Mouse (Mus musculus): ENCODE results near the gene Ccdc186. TPM values are rescaled to one million over a fixed set of nuclear protein-coding genes. Genes with fewer than 3 reads are reported as not detected.
"Not testable (repeated sequence)": the region's sequence is repeated elsewhere in the genome, so short reads cannot be mapped to it uniquely, and the experiment has no call there.

Ccdc186 gene
- polyA plus RNA-seq, 1 experiment from 2014 or later: 14.4 TPM

DNA sequence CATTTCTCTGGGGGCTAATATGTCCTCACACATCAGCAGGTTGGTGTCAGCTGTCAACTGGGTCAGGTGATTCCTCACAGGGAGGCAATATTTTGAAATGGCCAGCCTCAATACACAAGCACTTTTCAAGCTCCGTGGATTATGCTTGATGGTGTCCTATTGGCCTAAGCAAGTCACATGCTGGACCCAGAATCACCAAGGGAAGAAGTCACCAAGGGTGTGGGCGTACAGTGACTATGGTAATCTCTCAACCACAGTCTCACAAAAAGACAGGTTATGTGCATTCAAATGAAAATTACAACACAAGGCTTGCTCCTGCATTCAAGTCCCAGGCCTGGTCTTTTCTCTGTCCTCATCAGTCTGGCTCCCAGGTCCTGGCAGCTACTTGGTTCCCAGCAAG lies 60.3 kb downstream of the Ccdc186 start:
- no peak overlapping the region for H3K4me3 ChIP-seq
- H3K4me1 ChIP-seq: no peaks in the 10 kb centered on the region
- WGBS: 80% methylated on average over 2 of the region's 2 CpGs
- no peaks in the 10 kb centered on the region for H3K27me3 ChIP-seq (ENCODE audit: poor library complexity, severe bottlenecking)
- H3K27ac ChIP-seq: no peak overlapping the region
- no peak for DNase-seq (ENCODE audit: extremely low spot score, low spot score)
- no peaks in the 10 kb centered on the region; the same call in 1 of the 2 replicates for H3K9me3 ChIP-seq
- no peaks in the 10 kb centered on the region for H3K36me3 ChIP-seq (replicated peaks)

GRCm38 (mm10) chr19:56761096-56761495 lies 60.9 kb downstream of the Ccdc186 start:
- Histone ChIP-seq H3K4me3 (no peak overlapping the region), H3K27ac (no peak overlapping the region), H3K4me1 (no peaks in the 10 kb centered on the region), H3K36me3 (replicated peaks) (no peaks in the 10 kb centered on the region), H3K27me3 (ENCODE audit: poor library complexity, severe bottlenecking) (no peaks in the 10 kb centered on the region), H3K9me3 (no peaks in the 10 kb centered on the region)
- DNase-seq (ENCODE audit: extremely low spot score, low spot score): no peak
- WGBS: 91% methylated on average over 5 of the region's 5 CpGs

DNA sequence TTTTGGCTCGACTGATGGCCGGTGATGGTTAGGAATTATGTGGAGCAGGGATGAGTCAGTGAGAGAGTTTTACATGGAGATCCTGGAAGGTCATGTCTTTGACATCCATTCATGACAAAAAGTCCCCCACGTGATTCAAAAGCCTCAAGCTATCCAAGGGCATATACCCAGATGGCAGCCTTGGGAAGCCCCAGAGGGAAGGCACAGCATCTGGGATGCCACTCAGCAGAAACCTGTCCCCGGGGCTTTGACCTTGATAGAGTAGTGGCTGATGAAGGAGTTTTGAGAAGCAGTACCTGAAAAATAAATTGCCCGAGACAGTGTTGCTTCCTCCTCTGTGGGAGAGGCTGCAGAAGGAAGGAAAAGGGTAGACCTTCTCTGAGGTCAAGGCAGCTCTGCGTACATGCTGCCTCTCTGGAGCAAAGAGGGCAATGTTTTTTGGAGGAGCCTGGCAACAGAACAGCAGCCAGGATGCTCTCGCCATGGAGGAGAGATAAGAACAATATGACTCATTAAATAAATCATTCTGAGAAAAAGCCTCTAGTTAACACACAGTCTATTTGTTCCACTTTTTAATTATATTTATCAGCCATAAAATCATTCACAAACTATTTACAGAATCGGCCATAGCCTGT lies 61.6 kb downstream of the Ccdc186 start:
- WGBS: 89% methylated on average over 8 of the region's 8 CpGs

DNA sequence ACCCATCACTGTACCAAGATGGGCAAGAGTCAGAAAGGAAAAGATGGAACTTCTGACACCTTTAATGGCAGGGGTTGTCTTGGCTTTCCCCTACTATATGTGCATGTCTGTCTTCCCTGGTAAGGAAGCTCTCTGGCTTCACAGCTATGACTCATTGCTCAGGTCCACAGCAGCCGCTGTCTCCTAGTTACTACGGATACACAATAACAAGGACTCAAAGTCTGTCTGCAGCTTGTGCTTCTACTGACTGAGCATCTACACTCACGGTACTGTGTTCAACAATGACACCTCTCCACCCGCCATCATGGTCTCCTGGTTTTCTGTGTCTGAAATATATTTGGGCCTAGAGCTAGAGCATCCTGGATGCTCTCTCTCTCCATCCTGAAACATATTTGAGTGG lies 62.2 kb downstream of the Ccdc186 start:
- H3K4me3 ChIP-seq: no peak overlapping the region
- DNase-seq (ENCODE audit: extremely low spot score, low spot score): no peak
- H3K27me3 ChIP-seq (ENCODE audit: poor library complexity, severe bottlenecking): no peaks in the 10 kb centered on the region
- no peak overlapping the region for H3K27ac ChIP-seq
- H3K4me1 ChIP-seq: no peaks in the 10 kb centered on the region
- no peaks in the 10 kb centered on the region for H3K36me3 ChIP-seq (replicated peaks)
- WGBS: 94% methylated on average over 4 of the region's 4 CpGs
- H3K9me3 ChIP-seq: no peaks in the 10 kb centered on the region

More for the DNA sequence above, 61.6 kb downstream of the Ccdc186 start:
- H3K36me3 ChIP-seq (replicated peaks): no peaks in the 10 kb centered on the region
- no peaks in the 10 kb centered on the region for H3K9me3 ChIP-seq
- DNase-seq (ENCODE audit: extremely low spot score, low spot score): no peak
- no peaks in the 10 kb centered on the region for H3K4me1 ChIP-seq
- no peak overlapping the region for H3K27ac ChIP-seq
- H3K4me3 ChIP-seq: no peak overlapping the region
- no peaks in the 10 kb centered on the region for H3K27me3 ChIP-seq (ENCODE audit: poor library complexity, severe bottlenecking)

- Histone ChIP-seq H3K27ac (no peak overlapping the region), H3K4me1 (no peaks in the 10 kb centered on the region), H3K9me3 (no peaks in the 10 kb centered on the region), H3K4me3 (no peak overlapping the region), H3K27me3 (ENCODE audit: poor library complexity, severe bottlenecking) (no peaks in the 10 kb centered on the region), H3K36me3 (replicated peaks) (no peaks in the 10 kb centered on the region)
- DNase-seq (ENCODE audit: extremely low spot score, low spot score): no peak
- WGBS: 90% methylated on average over 2 of the region's 2 CpGs
These were observed 63.7 kb downstream of the Ccdc186 start for GRCm38 (mm10) chr19:56758311-56758710.

DNA sequence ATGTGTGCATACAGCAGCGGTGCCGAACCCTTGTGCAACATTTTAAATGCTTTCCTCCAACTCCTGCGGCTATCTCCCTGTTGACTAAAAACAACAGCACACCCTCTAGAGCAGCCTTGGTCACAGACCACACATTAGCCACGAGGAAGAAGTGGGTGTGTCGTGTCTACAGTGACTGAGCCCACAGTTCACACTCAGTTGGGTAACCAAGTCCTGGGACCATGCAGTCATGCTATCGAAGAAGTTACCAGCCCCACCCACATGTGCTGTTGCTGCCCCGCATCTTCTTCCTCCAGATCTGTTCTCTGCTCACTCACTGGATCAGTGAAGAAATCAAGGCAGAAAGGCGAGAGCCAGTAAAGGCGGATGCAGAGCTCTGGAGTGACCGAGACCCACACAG lies 65.6 kb downstream of the Ccdc186 start:
- H3K9me3 ChIP-seq: no peaks in the 10 kb centered on the region
- H3K4me1 ChIP-seq: no peaks in the 10 kb centered on the region
- WGBS: 89% methylated on average over 10 of the region's 10 CpGs
- no peak for DNase-seq (ENCODE audit: extremely low spot score, low spot score)
- no peak overlapping the region for H3K27ac ChIP-seq
- no peaks in the 10 kb centered on the region for H3K27me3 ChIP-seq (ENCODE audit: poor library complexity, severe bottlenecking)
- H3K4me3 ChIP-seq: no peak overlapping the region
- H3K36me3 ChIP-seq (replicated peaks): no peaks in the 10 kb centered on the region

GRCm38 (mm10) chr19:56754456-56754855 lies 67.5 kb downstream of the Ccdc186 start:
- DNase-seq (ENCODE audit: extremely low spot score, low spot score); H3K27ac ChIP-seq; H3K27me3 ChIP-seq (ENCODE audit: poor library complexity, severe bottlenecking); H3K9me3 ChIP-seq; H3K36me3 ChIP-seq (replicated peaks); H3K4me3 ChIP-seq: not testable (repeated sequence)
- 90% methylated on average over 2 of the region's 2 CpGs for WGBS
- peaks cover 16% of the 10 kb centered on the region for H3K4me1 ChIP-seq

DNA sequence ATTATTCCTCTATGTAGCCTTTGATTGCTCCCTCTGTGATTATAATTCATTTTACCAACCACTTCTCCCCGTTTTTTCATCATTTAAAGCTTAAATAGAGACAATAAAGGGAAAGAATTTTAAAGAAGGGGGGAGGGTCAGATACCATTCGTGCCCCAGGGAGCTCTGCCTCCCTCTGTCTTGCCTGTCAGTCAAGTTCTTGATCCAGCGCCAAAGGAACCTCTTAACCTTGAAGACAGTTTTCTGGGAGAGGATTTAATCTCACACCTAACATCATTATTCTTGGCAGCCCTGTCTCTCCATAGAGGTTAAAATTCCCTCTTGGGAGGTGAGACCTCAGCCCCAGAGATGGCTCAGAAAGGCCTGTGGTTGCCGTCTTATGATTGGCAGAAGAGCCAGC lies 71.3 kb downstream of the Ccdc186 start:
- peaks cover 28% of the 10 kb centered on the region for H3K4me1 ChIP-seq
- H3K9me3 ChIP-seq: no peaks in the 10 kb centered on the region
- H3K4me3 ChIP-seq: no peak overlapping the region
- WGBS: 65% methylated on average over 4 of the region's 4 CpGs
- no peaks in the 10 kb centered on the region for H3K27me3 ChIP-seq (ENCODE audit: poor library complexity, severe bottlenecking)
- DNase-seq (ENCODE audit: extremely low spot score, low spot score): no peak
- H3K27ac ChIP-seq: no peak overlapping the region
- no peaks in the 10 kb centered on the region for H3K36me3 ChIP-seq (replicated peaks)

DNA sequence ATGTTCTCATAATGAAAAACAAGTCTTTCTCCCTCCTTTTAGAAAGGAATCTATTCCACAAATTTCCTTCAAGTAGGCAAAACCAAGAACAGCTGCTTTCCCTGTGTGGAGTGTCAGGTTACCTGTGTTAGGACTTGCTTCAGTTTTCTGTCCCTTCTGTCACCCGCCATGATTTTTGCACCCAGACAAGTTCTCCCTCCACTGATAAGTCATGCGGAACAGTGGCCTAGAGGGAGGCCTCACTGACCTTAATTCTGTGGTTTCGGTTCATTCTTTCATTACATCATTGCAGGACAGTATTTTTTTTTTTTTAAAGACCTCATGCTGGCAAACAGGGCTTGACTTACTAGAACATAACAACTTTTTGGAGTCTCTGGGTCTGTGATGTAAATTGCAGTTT lies 72.6 kb downstream of the Ccdc186 start:
- H3K27ac ChIP-seq: no peak overlapping the region
- DNase-seq (ENCODE audit: extremely low spot score, low spot score): no peak

DNA sequence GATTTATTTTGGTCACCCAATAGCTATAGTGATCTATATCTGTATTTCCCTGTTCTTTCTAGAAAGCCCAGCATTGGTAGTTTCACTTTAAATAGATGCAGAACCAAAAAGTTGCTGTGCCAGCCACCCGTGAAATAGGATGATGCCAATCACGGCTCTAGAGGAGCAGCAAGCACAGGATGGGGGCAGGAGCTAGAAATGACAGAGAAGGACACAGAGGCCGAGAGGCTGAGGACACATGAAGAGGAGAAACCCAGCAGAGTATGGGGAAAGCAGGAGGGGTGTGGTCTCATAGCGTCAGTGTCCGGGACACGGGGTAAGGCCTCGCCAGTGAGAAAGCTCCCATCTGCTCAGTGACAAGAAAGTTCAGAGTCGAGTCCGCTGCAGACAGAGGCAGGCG lies 74.1 kb downstream of the Ccdc186 start:
- no peak overlapping the region for H3K27ac ChIP-seq
- peaks cover 46% of the 10 kb centered on the region for H3K4me1 ChIP-seq
- 79% methylated on average over 10 of the region's 10 CpGs for WGBS
- DNase-seq (ENCODE audit: extremely low spot score, low spot score): no peak
- H3K27me3 ChIP-seq (ENCODE audit: poor library complexity, severe bottlenecking): no peaks in the 10 kb centered on the region
- H3K36me3 ChIP-seq (replicated peaks): no peaks in the 10 kb centered on the region
- no peaks in the 10 kb centered on the region for H3K9me3 ChIP-seq
- H3K4me3 ChIP-seq: no peak overlapping the region

More for the DNA sequence above, 72.6 kb downstream of the Ccdc186 start:
- H3K4me3 ChIP-seq: no peak overlapping the region
- 41% methylated on average over 3 of the region's 3 CpGs for WGBS
- H3K36me3 ChIP-seq (replicated peaks): no peaks in the 10 kb centered on the region
- H3K27me3 ChIP-seq (ENCODE audit: poor library complexity, severe bottlenecking): no peaks in the 10 kb centered on the region
- no peaks in the 10 kb centered on the region for H3K9me3 ChIP-seq
- peaks cover 42% of the 10 kb centered on the region for H3K4me1 ChIP-seq

DNA sequence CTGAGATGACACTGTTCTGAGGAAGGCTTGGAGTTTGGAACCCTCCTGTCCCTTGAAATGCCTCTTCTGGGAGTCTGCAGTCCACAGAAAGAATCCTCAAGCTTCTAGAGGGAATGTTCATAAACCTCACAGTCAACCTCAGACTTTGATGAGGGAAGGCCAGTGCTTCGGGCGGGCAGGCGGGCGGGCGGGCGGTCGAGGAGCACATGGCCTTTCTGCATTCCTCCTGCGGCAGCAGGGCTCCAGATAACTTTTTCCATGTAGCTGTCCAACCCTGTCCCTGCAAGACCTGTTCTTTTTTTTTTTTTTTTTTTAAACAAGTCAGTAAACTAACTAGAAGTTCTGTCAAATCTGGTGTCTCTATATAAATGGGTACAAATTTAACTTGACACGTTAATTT lies 75.4 kb downstream of the Ccdc186 start:
- no peak overlapping the region for H3K4me3 ChIP-seq
- H3K9me3 ChIP-seq: no peaks in the 10 kb centered on the region
- DNase-seq (ENCODE audit: extremely low spot score, low spot score): no peak
- no peaks in the 10 kb centered on the region for H3K36me3 ChIP-seq (replicated peaks)
- no peak overlapping the region for H3K27ac ChIP-seq
- 92% methylated on average over 9 of the region's 9 CpGs for WGBS
- H3K27me3 ChIP-seq (ENCODE audit: poor library complexity, severe bottlenecking): no peaks in the 10 kb centered on the region
- peaks cover 50% of the 10 kb centered on the region for H3K4me1 ChIP-seq

DNA sequence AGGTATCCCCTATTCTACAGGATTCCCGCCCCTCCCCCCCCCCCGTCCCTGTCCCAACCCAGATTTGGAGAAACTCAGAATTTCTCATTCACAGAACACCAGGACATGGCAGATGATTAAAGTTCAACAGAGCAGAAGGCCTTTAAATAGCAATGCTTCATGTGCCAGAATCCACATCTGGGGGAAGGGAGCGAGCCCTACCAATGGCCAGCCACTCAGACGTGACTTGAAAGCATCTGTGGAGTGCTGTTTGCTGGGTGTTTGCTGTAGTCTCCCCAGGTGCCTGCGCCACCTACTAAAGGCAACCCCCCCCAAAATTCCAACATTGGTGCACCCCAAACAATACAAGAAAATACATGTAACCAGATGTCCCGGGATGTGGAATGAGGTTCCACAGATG lies 76.5 kb downstream of the Ccdc186 start:
- Histone ChIP-seq H3K36me3 (replicated peaks) (no peaks in the 10 kb centered on the region), H3K4me3 (no peak overlapping the region), H3K9me3 (no peaks in the 10 kb centered on the region), H3K4me1 (peaks cover 44% of the 10 kb centered on the region), H3K27me3 (ENCODE audit: poor library complexity, severe bottlenecking) (no peaks in the 10 kb centered on the region), H3K27ac (no peak overlapping the region)
- no peak for DNase-seq (ENCODE audit: extremely low spot score, low spot score)
- WGBS: 64% methylated on average over 6 of the region's 6 CpGs

GRCm38 (mm10) chr19:56745061-56745460 lies 76.9 kb downstream of the Ccdc186 start:
- peaks cover 40% of the 10 kb centered on the region for H3K4me1 ChIP-seq
- H3K27me3 ChIP-seq (ENCODE audit: poor library complexity, severe bottlenecking): no peaks in the 10 kb centered on the region
- no peaks in the 10 kb centered on the region for H3K36me3 ChIP-seq (replicated peaks)
- DNase-seq (ENCODE audit: extremely low spot score, low spot score): no peak
- no peaks in the 10 kb centered on the region for H3K9me3 ChIP-seq
- H3K27ac ChIP-seq: no peak overlapping the region
- WGBS: 71% methylated on average over 7 of the region's 7 CpGs
- H3K4me3 ChIP-seq: no peak overlapping the region

Data from forebrain, embryonic 10.5 days (tissue).